Mouse (Mus musculus) kidney, embryonic 15.5 days (tissue): Measurements from ENCODE around the gene Il4. TPM values are rescaled to one million over a fixed set of nuclear protein-coding genes. Genes with fewer than 3 reads are reported as not detected.

Source experiments
- ATAC-seq: fragments of 200-750 bp; cut with Nextera tagmentation; replicated peaks from 2 replicates; pipeline ENCODE4 v1.8.0; 2017; ENCODE audit warnings: moderate TSS enrichment; ENCODE audit not compliant: low FRiP score
- H3K27ac ChIP-seq: fragments of 300-500 bp; sonication (generic); 2 replicates; pipeline ENCODE4 v1.5.1; 2015; ENCODE audit warnings: mild to moderate bottlenecking, inconsistent platforms
- H3K27me3 ChIP-seq: fragments of 300-500 bp; sonication (generic); 2 replicates; pipeline ENCODE4 v1.6.1; 2015; ENCODE audit warnings: inconsistent platforms
- H3K36me3 ChIP-seq: fragments of 300-500 bp; sonication (generic); 2 replicates; pipeline ENCODE4 v1.6.1; 2015; ENCODE audit warnings: inconsistent platforms
- H3K4me1 ChIP-seq: fragments of 300-500 bp; sonication (generic); 2 replicates; pipeline ENCODE4 v1.6.1; 2015; ENCODE audit warnings: inconsistent platforms
- H3K4me2 ChIP-seq: fragments of 300-500 bp; sonication (generic); 2 replicates; pipeline ENCODE4 v1.6.1; 2015; ENCODE audit warnings: moderate library complexity, mild to moderate bottlenecking, inconsistent platforms
- H3K4me3 ChIP-seq: fragments of 300-500 bp; sonication (generic); replicated peaks from 2 replicates; pipeline ENCODE4 v1.5.1; 2015; ENCODE audit warnings: mild to moderate bottlenecking, inconsistent platforms
- H3K9ac ChIP-seq: fragments of 300-500 bp; sonication (generic); 2 replicates; pipeline ENCODE4 v1.6.1; 2015; ENCODE audit warnings: mild to moderate bottlenecking, inconsistent platforms
- H3K9me3 ChIP-seq: fragments of 300-500 bp; sonication (generic); replicated peaks from 2 replicates; pipeline ENCODE4 v1.6.1; 2016; ENCODE audit warnings: inconsistent platforms
- WGBS: fragments of 180-500 bp; shearing (Covaris S2); methylation state at CpG from one replicate; pipeline ENCODE4 v1.1.7; 2015; ENCODE audit warnings: mixed read lengths; 5-methylcytosine and 5-hydroxymethylcytosine counted together
- polyA plus RNA-seq: library from polyadenylated mRNA; unstranded; fragments of >200 nt; fragmentation: Nextera tagmentation; extraction: Ambion mirVana; gene quantifications from 2 replicates; pipeline ENCODE4 v1.2.1, GENCODE M21; 2015

The Il4 gene
- polyA plus RNA-seq, 1 experiment from 2014 or later: 1.2 TPM

DNA sequence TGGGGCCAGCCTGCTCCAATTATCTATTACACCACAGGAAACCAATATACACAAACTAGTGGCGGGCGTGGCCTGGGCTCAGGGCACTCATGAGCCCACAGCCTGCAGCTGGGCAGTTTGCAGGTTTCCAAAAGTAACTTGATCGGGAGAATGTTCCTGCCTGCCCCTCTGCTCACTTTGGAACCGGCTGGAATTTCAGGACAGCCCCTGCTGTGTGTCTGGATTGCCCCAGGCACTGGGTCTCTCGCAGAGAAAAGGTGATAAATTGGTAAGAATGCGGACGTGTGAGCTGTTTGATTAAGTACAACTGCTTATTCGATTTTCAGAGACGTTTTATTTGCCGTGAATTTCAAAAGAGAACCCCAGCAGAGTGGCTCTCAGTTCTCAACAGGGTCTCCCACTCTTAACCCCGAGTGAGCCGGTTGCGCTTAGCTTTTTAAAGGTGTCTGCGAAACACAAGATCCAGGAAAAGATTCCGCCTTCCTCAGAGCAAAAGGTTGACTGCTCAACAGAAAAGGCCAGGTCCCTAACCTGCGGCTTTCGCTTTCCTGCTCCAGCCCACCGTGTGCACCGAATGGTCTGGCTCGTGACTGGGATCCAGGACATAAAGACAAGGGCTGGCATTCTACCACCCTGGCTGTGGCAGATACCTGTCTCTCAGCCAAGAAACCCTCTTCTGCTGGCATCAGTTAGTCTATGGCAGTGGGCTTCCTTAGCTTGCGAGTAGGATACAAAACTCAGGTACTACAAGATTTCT lies 18.8 kb upstream of the Il4 start:
- peak overlapping the region; percentile 6; the same call in 1 of the 2 replicates for H3K4me3 ChIP-seq
- peaks cover 35% of the 10 kb centered on the region for H3K27me3 ChIP-seq
- H3K4me1 ChIP-seq: peaks cover 18% of the 10 kb centered on the region
- no peak overlapping the region for H3K27ac ChIP-seq
- no peak for ATAC-seq
- no peaks in the 10 kb centered on the region for H3K36me3 ChIP-seq
- peak overlapping the region; percentile 22 for H3K4me2 ChIP-seq
- H3K9me3 ChIP-seq: no peaks in the 10 kb centered on the region
- 13% methylated on average over 21 of the region's 21 CpGs for WGBS
- no peak overlapping the region for H3K9ac ChIP-seq

DNA sequence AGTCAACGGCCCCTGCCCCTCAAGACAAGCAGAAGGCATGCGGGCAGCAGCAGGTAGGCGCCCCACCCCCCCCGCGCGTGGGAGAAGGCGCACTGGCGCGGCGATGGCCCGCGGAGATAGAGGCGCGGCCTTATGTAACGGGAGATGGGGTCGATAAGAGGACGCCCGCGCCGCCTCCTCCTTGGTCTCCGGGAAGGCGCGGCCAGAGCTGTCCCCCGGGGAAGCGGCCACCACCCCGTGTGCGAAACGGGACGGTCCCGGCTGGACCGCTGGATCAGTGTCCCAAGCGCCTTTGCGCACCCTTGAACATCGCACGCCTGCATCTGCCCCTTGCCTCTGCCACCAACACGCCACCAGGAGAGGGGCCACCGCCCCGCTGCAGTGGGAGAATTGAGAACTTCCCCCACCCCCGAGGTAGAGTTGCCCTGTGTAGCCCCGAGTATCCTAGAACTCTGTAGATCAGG lies 17.7 kb upstream of the Il4 start:
- WGBS: 1% methylated on average over 40 of the region's 40 CpGs
- ATAC-seq: peak; percentile 55
- H3K9ac ChIP-seq: peak overlapping the region; percentile 24; the same call in 1 of the 2 replicates

DNA sequence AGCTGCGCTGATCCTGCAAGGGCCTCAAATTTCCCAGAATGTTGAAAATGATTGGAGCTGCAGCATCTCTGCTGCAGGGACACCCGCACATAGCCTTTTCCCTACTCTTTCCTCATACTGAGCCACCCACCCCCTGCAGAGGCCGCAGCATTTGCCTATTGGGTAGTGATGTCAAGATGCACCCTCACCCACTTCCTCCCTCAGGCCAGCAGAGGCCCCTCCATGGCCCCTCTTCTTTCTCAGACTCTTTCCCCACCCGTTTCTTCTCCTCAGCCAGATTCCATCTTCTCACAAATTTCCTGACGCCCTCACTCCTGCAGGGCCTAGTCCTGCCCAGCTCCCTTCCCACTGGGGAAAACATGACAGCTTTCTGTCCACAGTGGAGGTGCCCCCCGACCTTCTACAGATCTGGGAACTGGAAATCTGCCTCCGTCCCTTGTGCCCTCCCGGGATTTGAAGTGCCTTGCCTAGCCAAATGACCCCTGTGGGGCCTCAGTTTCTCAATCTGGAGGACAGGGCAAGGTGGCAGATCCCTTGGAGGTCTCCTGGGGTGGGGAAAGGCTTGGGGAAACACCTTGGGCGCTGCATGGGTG lies 17.2 kb upstream of the Il4 start:
- 0 out of 2 replicates have a peak overlapping the region, but pooled peaks have one; percentile 24 for H3K9ac ChIP-seq
- no peaks in the 10 kb centered on the region for H3K36me3 ChIP-seq
- peak overlapping the region; percentile 42 for H3K4me3 ChIP-seq
- H3K4me2 ChIP-seq: peak overlapping the region; percentile 82
- WGBS: 38% methylated on average over 9 of the region's 9 CpGs
- H3K4me1 ChIP-seq: peaks cover 18% of the 10 kb centered on the region
- no peak overlapping the region for H3K27ac ChIP-seq
- no peak for ATAC-seq
- peaks cover 35% of the 10 kb centered on the region for H3K27me3 ChIP-seq
- no peaks in the 10 kb centered on the region for H3K9me3 ChIP-seq

More for the DNA sequence above, 17.7 kb upstream of the Il4 start:
- H3K36me3 ChIP-seq: no peaks in the 10 kb centered on the region
- H3K4me3 ChIP-seq: peak overlapping the region; percentile 42
- peaks cover 18% of the 10 kb centered on the region for H3K4me1 ChIP-seq
- H3K27me3 ChIP-seq: peaks cover 35% of the 10 kb centered on the region
- H3K4me2 ChIP-seq: peak overlapping the region; percentile 82
- H3K27ac ChIP-seq: no peak overlapping the region
- no peaks in the 10 kb centered on the region for H3K9me3 ChIP-seq

DNA sequence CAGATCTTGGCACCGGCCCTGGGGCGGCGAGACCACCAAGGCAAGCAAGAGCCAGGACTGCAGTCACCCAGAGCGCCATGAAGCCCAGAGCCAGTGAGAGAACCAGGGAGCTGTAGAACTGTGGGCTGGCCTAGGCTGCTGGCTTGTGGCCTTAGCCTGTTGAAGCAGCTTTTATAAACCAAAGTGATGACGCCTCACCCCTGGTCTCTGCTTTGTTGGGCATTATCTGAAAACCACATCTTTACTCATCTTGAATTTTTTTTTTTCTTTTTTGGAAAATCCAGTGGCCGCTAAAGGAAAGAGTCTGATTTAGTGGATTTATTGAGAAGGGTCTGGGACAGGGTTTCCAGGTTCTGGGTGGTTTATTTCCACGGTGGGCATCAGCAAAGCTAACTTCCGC lies 16.1 kb upstream of the Il4 start, which contains the start of gene Il13:
Il13 (minus strand) TSS at position 147 of the 400 bp plus-strand sequence.
- Histone ChIP-seq H3K4me1 (peaks cover 18% of the 10 kb centered on the region), H3K27me3 (peaks cover 31% of the 10 kb centered on the region), H3K4me2 (no peak within 1 kb of the TSS; the same call in 1 of the 2 replicates), H3K9me3 (no peaks in the 10 kb centered on the region), H3K9ac (no peak within 1 kb of the TSS), H3K36me3 (no peaks in the 10 kb centered on the region), H3K27ac (no peak within 1 kb of the TSS), H3K4me3 (no peak within 1 kb of the TSS)
- 90% methylated on average over 8 of the region's 8 CpGs for WGBS
- no peak for ATAC-seq

DNA sequence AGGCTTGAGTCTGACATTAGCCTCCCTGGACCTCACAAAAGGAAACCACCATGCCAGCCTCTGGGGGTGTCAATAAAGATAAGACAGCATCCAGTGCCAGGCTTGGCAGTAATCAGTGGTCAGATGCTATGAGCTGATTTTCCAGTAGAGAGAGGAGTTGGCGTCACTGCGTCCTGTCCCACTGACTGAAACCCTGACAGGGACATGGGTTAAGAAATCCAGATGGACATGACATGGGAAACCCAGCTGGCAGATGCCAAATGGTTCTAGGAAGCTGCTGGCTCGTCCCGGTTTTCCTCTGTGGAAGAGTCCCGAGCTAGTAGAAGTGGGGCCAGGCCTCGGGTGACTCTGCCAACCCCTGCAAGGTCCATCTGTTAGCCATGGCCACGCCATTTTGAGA lies 15.2 kb upstream of the Il4 start:
- no peaks in the 10 kb centered on the region for H3K9me3 ChIP-seq
- no peak for ATAC-seq

DNA sequence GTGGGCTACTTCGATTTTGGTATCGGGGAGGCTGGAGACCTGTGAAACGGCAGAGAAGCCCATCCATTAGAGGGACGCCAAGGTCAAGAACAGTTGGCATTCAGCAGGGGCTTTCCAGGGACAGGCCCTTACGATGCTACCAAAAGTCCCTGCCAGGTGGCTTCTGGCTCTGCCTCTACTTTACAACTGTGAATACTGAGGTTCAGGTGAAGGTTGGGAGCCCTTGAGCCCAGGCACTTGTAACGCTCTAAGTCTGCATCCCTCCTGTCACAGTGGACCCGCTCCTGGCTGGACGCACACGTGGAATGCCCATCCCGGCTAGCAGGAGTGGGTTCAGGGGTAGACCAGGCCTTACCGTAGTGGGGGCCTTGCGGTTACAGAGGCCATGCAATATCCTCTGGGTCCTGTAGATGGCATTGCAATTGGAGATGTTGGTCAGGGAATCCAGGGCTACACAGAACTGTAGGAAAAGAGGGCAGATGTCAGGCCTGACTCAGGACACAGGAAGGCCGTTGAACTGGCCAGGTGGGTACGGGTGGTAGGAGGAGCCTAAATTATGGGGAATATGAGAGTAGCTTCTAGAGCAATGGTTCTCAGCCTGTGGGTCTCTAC lies 13.8 kb upstream of the Il4 start:
- peaks cover 19% of the 10 kb centered on the region for H3K4me1 ChIP-seq
- H3K9me3 ChIP-seq: no peaks in the 10 kb centered on the region
- no peaks in the 10 kb centered on the region for H3K36me3 ChIP-seq
- H3K27ac ChIP-seq: no peak overlapping the region
- H3K4me2 ChIP-seq: no peak overlapping the region
- no peak overlapping the region for H3K4me3 ChIP-seq
- no peak for ATAC-seq
- no peak overlapping the region for H3K9ac ChIP-seq
- WGBS: 62% methylated on average over 14 of the region's 14 CpGs
- H3K27me3 ChIP-seq: peaks cover 25% of the 10 kb centered on the region

More for the DNA sequence above, 15.2 kb upstream of the Il4 start:
- H3K4me3 ChIP-seq: no peak overlapping the region
- peaks cover 18% of the 10 kb centered on the region for H3K4me1 ChIP-seq
- H3K27me3 ChIP-seq: peaks cover 31% of the 10 kb centered on the region
- no peak overlapping the region for H3K4me2 ChIP-seq
- H3K27ac ChIP-seq: no peak overlapping the region
- no peaks in the 10 kb centered on the region for H3K36me3 ChIP-seq
- 80% methylated on average over 7 of the region's 7 CpGs for WGBS
- no peak overlapping the region for H3K9ac ChIP-seq

DNA sequence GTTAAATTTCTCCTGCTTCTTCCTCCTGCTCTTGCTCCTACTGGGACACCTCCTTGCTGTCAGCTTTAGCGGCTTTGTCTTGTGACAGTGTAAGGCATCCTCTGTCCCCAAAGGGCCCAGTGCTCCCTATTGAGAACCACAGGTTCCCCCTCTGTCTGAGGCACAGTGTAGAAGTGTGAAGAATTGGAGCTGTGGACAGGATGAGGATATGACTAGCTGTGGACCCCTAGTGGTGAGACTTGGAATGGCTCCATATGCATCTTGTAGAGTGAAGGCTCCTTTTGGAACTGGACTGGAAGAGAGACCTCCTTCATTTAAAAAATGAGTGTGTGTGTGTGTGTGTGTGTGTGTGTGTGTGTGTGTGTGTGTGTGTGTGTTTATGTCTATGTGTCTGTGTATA lies 9.4 kb upstream of the Il4 start:
- Histone ChIP-seq H3K4me2 (no peak overlapping the region), H3K4me1 (peaks cover 4% of the 10 kb centered on the region; the same call in 1 of the 2 replicates), H3K27me3 (0 out of 2 replicates have a peak, but pooled peaks cover 3% of the 10 kb centered on the region), H3K36me3 (no peaks in the 10 kb centered on the region), H3K9me3 (no peaks in the 10 kb centered on the region), H3K9ac (no peak overlapping the region), H3K4me3 (no peak overlapping the region), H3K27ac (no peak overlapping the region)
- WGBS: 13% methylated on average over 1 of the region's 1 CpGs
- ATAC-seq: no peak

DNA sequence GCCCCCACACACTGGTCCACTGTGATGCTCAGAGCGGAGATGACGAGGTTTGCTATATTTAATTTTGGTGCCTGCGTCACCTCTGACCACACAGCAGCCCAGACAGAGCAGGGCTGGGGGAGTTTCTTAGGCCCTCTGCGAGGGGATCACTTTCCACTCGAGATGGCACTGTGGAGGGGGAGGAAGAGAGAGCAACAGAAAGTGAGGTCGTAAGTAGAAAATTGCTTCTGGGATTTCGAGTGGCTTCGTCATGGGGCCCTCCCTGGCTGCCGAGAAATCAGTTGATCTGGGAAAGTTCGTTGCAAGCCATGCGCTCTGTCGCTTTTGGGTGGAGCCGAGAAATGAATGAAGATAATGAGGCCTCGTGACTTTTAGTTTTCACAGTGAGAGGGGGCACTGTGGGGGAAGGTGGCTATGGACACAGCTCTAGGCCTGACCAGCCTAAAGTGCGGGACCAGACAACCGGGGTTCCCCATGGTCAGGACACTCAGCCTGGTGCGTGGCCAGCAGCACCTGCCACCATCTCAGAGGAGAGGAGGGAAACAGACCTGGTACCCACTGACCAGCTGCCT lies 8.4 kb upstream of the Il4 start:
- no peak overlapping the region for H3K27ac ChIP-seq
- H3K4me3 ChIP-seq: no peak overlapping the region
- ATAC-seq: no peak
- H3K9me3 ChIP-seq: no peaks in the 10 kb centered on the region
- H3K27me3 ChIP-seq: 0 out of 2 replicates have a peak, but pooled peaks cover 3% of the 10 kb centered on the region
- no peak overlapping the region for H3K4me2 ChIP-seq
- H3K4me1 ChIP-seq: peaks cover 4% of the 10 kb centered on the region; the same call in 1 of the 2 replicates
- H3K36me3 ChIP-seq: no peaks in the 10 kb centered on the region
- WGBS: 53% methylated on average over 17 of the region's 17 CpGs
- no peak overlapping the region for H3K9ac ChIP-seq

DNA sequence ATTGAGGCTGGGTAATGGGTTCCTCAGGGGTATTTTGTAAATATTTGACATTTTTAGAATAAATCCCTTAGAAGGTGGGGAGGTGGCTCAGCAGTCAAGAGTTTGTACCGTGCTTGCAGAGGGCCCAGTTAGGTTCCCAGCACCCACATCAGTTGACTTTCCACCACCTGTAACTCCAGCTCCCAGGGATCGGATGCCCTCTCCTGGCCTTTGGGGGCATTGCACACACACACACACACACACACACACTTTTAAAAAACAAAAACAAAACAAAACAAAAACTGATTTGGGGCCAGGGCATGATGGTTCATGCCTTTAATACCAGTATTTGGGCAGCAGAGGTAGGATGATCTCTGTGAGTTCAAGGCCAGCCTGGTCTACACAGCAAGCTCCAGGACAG lies 5.7 kb upstream of the Il4 start:
- Histone ChIP-seq H3K36me3 (no peaks in the 10 kb centered on the region), H3K4me1 (peaks cover 4% of the 10 kb centered on the region; the same call in 1 of the 2 replicates), H3K9ac (no peak overlapping the region), H3K9me3 (no peaks in the 10 kb centered on the region), H3K27me3 (0 out of 2 replicates have a peak, but pooled peaks cover 3% of the 10 kb centered on the region), H3K27ac (no peak overlapping the region), H3K4me3 (no peak overlapping the region), H3K4me2 (no peak overlapping the region)
- no peak for ATAC-seq
- WGBS: 94% methylated on average over 2 of the region's 2 CpGs

DNA sequence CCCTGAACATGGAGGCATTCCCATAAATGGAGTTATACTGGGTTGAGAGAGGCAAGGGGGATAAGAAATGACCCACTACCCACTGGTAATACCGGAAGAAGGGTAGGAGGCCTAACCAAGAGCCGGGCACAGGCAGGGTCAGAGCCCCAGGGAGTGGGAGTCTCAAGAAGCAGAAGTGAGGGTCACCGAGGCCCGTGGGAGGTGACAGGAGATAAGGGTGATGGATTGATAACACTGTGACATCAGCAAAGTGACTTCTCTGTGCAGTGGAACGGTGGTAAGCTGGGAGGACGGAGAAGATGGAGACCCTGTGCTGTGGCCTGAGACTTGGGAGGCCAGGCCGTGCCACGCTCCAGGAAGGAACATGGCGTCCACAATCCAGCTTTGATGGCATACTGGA lies 5.1 kb upstream of the Il4 start:
- H3K9ac ChIP-seq: no peak overlapping the region
- H3K4me3 ChIP-seq: no peak overlapping the region
- H3K27ac ChIP-seq: no peak overlapping the region
- 0 out of 2 replicates have a peak, but pooled peaks cover 3% of the 10 kb centered on the region for H3K27me3 ChIP-seq
- no peaks in the 10 kb centered on the region for H3K9me3 ChIP-seq
- no peak for ATAC-seq
- 74% methylated on average over 9 of the region's 9 CpGs for WGBS
- no peak overlapping the region for H3K4me2 ChIP-seq
- H3K36me3 ChIP-seq: no peaks in the 10 kb centered on the region
- H3K4me1 ChIP-seq: peaks cover 4% of the 10 kb centered on the region; the same call in 1 of the 2 replicates

DNA sequence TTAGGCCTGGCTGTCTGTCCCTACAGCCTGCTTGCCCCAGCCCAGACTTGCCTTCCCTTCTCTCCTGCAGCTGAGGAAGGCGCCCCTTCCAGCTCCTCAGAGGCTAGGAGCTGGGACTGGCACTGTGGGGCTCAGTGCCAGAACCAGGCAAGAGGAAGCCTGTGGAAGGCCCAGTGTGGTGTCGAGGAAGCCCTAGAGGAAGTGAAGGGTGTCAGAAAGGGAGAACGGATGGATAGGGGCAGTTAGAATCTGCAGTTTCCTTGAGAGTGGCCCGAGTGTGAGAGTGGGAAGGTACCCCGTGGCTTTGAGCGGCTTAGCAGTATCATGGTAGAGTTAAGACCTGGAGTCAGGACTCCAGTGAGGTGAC lies 4.0 kb upstream of the Il4 start:
- 0 out of 2 replicates have a peak, but pooled peaks cover 3% of the 10 kb centered on the region for H3K27me3 ChIP-seq
- no peaks in the 10 kb centered on the region for H3K36me3 ChIP-seq
- no peak for ATAC-seq
- WGBS: 73% methylated on average over 6 of the region's 6 CpGs
- no peak overlapping the region for H3K27ac ChIP-seq
- H3K9me3 ChIP-seq: no peaks in the 10 kb centered on the region
- no peak overlapping the region for H3K4me2 ChIP-seq
- no peak overlapping the region for H3K4me3 ChIP-seq
- H3K9ac ChIP-seq: no peak overlapping the region
- peaks cover 4% of the 10 kb centered on the region; the same call in 1 of the 2 replicates for H3K4me1 ChIP-seq
